Mouse (Mus musculus): Measurements from ENCODE around the gene Cd300a.

DNA sequence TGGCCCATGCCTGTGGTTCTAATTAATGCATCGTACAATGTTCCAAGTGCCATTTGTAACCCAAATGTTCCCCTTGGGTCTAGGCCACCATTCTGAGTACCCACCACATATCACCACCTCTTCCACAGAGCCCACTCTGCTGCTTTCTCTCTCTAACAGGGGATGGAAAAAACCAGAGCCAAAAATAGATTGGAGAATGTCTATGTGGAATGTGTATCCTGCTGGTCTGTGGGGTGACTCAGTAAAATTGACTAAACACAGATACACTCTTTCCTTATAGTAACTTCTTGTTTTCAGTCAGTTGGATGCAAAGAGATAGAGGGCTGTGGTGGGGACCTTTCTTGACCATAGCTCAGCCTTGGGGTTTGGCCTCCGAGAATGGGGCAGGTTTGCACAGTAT is 39.7 kb downstream of the Cd300a start:
- no peak for TF ChIP-seq CTCF (IDR thresholded peaks at IDR 0.05 in 2 of 3, conservative IDR thresholded peaks at IDR 0.05 in 1 of 3; ENCODE audit: control insufficient read depth in 1 of 3, insufficient read depth in 1 of 3, low read depth in 2 of 3, low read length in 3 of 3, poor library complexity in 1 of 3, severe bottlenecking in 1 of 3)
- no peak for TF ChIP-seq USF1 (IDR thresholded peaks at IDR 0.05; ENCODE audit: low read depth, low read length)
- no peak for TF ChIP-seq TAL1 (IDR thresholded peaks at IDR 0.05; ENCODE audit: low read length)
- TF ChIP-seq POLR2A (IDR thresholded peaks at IDR 0.05; ENCODE audit: control insufficient read depth in 1 of 2, insufficient read depth in 1 of 2, low read depth in 1 of 2, low read length in 2 of 2, poor library complexity in 1 of 2), result no peak
- no peak for TF ChIP-seq MAFK (IDR thresholded peaks at IDR 0.05; ENCODE audit: borderline replicate concordance, low read depth, low read length)
- no peak for TF ChIP-seq EP300 (IDR thresholded peaks at IDR 0.05; ENCODE audit: low read depth in 1 of 2, low read length in 2 of 2)
- TF ChIP-seq UBTF (IDR thresholded peaks at IDR 0.05; ENCODE audit: borderline replicate concordance, insufficient read depth, low read depth, low read length), result no peak
